Mouse (Mus musculus): ENCODE data around the gene Ssx9.
"Not testable (repeated sequence)": the region's sequence is repeated elsewhere in the genome, so short reads cannot be mapped to it uniquely, and the experiment has no call there.

DNA sequence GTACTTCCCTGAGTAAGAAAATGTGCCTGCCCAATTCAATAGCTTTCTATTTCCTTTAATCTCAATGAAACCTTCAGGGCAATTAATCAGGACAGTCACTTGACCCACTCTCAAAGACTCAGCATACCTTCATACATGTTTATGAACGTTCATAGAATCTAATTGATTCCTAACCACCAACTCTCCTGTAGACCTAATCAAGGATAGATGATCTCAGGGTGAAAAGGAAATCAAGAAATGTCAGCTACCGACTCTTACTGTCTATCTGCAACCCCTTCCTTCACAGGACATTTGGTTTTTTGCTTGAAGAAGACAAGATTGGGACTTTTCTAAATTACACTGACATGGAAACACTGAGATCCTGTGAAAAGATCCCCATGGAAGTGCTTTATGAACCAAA is at the start of gene Ssx9:
- not testable (repeated sequence) for TF ChIP-seq CTCF (IDR thresholded peaks at IDR 0.05; ENCODE audit: low read depth); EP300 (optimal IDR thresholded peaks at IDR 0.05)

Measured in stomach, postnatal 0 days (tissue).